Mouse (Mus musculus) thymus, adult 2 months (tissue): ENCODE measurements around the gene Tnrc6b. TPM values are rescaled to one million over a fixed set of nuclear protein-coding genes. Genes with fewer than 3 reads are reported as not detected.
A peak's percentile ranks its signal among the peaks of the same experiment; 100 is the strongest.

Experiments
- DNase-seq: peaks from one replicate; pipeline ENCODE4 v3.0.0; 2021
- H3K27ac ChIP-seq: fragments of 200-500 bp; 2 replicates; pipeline ENCODE4 v1.5.1; 2012; ENCODE audit warnings: low read length, control low read depth; ENCODE audit not compliant: control insufficient read depth, insufficient read depth
- H3K27me3 ChIP-seq: fragments of 200-500 bp; 2 replicates; pipeline ENCODE4 v1.6.1; 2012; ENCODE audit warnings: mild to moderate bottlenecking, low read length, moderate library complexity, mixed read lengths; ENCODE audit not compliant: control insufficient read depth, insufficient read depth
- H3K36me3 ChIP-seq: fragments of 200-500 bp; 2 replicates; pipeline ENCODE4 v1.6.1; 2012; ENCODE audit warnings: mild to moderate bottlenecking, low read length, moderate library complexity; ENCODE audit not compliant: control insufficient read depth, insufficient read depth
- H3K4me1 ChIP-seq: fragments of 200-500 bp; replicated peaks from 2 replicates; pipeline ENCODE4 v1.6.1; 2012; ENCODE audit warnings: low read length; ENCODE audit not compliant: control insufficient read depth, insufficient read depth
- H3K4me3 ChIP-seq: fragments of 200-500 bp; 2 replicates; pipeline ENCODE4 v1.5.1; 2012; ENCODE audit warnings: mild to moderate bottlenecking, low read length, control low read depth, moderate library complexity; ENCODE audit not compliant: control insufficient read depth, insufficient read depth
- CTCF ChIP-seq: fragments of 200-500 bp; IDR thresholded peaks from 2 replicates; pipeline ENCODE4 v1.5.1; 2012; ENCODE audit warnings: mild to moderate bottlenecking, control low read depth, low read length, moderate library complexity, borderline replicate concordance; ENCODE audit not compliant: control insufficient read depth, poor library complexity, insufficient read depth; ENCODE audit errors: extremely low read depth
- POLR2A ChIP-seq: fragments of 200-500 bp; IDR thresholded peaks from 2 replicates; pipeline ENCODE4 v1.6.1; 2012; ENCODE audit warnings: mild to moderate bottlenecking, low read length, control low read depth, moderate library complexity; ENCODE audit not compliant: control insufficient read depth, poor library complexity, insufficient read depth; ENCODE audit errors: extremely low read depth
- WGBS: fragments of 180-500 bp; shearing (Covaris S2); methylation state at CpG from one replicate; pipeline ENCODE4 v1.1.7; 2018; 5-methylcytosine and 5-hydroxymethylcytosine counted together
- polyA plus RNA-seq: library from polyadenylated mRNA; depleted of rRNA; stranded (reverse); fragments of >200 nt; gene quantifications from 2 replicates; pipeline ENCODE4 v1.2.3, GENCODE M21; 2012

Gene Tnrc6b
- polyA plus RNA-seq, 1 experiment: 57.9 TPM

DNA sequence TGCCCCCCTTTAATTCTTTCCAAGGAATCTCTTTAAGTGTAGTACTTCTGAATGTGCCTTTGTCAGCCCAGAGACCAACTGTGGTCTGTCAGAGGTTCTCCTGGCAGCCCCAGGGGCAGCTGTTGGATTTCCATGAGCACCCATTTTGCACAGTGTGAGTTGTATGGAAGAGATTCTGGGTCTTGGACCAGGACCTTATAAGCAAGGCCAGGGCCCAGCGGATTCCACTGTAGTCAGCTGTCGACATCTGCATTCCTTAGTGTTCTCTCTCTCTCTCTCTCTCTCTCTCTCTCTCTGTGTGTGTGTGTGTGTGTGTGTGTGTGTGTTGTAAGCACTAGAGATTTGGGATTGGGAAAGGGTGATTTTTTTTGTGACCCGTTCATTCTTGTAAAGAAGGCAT is 225.6 kb downstream of the Tnrc6b start:
- Histone ChIP-seq H3K4me3 (no peak overlapping the region), H3K27me3 (no peaks in the 10 kb centered on the region), H3K27ac (no peak overlapping the region; the same call in 1 of the 2 replicates), H3K36me3 (no peaks in the 10 kb centered on the region), H3K4me1 (peaks cover 52% of the 10 kb centered on the region)
- DNase-seq: no peak
- WGBS: 86% methylated on average over 3 of the region's 3 CpGs
- no peak for TF ChIP-seq POLR2A
- TF ChIP-seq CTCF: no peak

- Histone ChIP-seq H3K4me1 (peaks cover 41% of the 10 kb centered on the region), H3K4me3 (no peak overlapping the region), H3K27me3 (no peaks in the 10 kb centered on the region), H3K27ac (no peak overlapping the region), H3K36me3 (no peaks in the 10 kb centered on the region)
- no peak for TF ChIP-seq CTCF
- TF ChIP-seq POLR2A: no peak
- no peak for DNase-seq
- 71% methylated on average over 4 of the region's 4 CpGs for WGBS
Measured at GRCm38 (mm10) chr15:80938615-80939014, 227.5 kb downstream of the Tnrc6b start.

DNA sequence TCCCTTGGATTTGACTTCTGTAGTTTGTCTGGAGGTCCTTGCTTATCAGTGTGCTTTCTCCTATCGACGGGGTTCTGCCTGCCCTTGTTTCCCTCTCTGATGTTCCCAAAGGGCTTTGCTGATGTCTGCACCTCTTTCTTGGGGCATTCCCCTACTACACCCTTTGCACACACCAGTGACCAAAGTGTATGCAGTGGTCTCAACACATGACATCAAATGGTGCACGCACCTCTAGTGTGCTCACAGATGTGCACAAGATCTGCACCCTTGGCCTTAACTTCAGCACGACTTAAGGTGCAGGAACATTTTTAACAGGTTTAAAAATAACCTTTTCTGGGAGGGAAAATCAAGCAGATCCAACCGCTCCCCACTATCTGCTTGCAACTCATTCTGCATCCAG is 228.3 kb downstream of the Tnrc6b start:
- Histone ChIP-seq H3K4me1 (peaks cover 35% of the 10 kb centered on the region), H3K36me3 (no peaks in the 10 kb centered on the region), H3K4me3 (no peak overlapping the region), H3K27me3 (no peaks in the 10 kb centered on the region), H3K27ac (peak overlapping the region; percentile 4; the same call in 1 of the 2 replicates)
- 93% methylated on average over 5 of the region's 5 CpGs for WGBS
- no peak for DNase-seq
- no peak for TF ChIP-seq POLR2A
- TF ChIP-seq CTCF: no peak

GRCm38 (mm10) chr15:80941468-80942040 is 230.4 kb downstream of the Tnrc6b start:
- Histone ChIP-seq H3K4me1 (peaks cover 21% of the 10 kb centered on the region), H3K36me3 (no peaks in the 10 kb centered on the region), H3K27me3 (no peaks in the 10 kb centered on the region), H3K27ac (peak overlapping the region; percentile 72), H3K4me3 (no peak overlapping the region)
- 74% methylated on average over 6 of the region's 6 CpGs for WGBS
- TF ChIP-seq POLR2A: no peak
- TF ChIP-seq CTCF: no peak
- no peak for DNase-seq

DNA sequence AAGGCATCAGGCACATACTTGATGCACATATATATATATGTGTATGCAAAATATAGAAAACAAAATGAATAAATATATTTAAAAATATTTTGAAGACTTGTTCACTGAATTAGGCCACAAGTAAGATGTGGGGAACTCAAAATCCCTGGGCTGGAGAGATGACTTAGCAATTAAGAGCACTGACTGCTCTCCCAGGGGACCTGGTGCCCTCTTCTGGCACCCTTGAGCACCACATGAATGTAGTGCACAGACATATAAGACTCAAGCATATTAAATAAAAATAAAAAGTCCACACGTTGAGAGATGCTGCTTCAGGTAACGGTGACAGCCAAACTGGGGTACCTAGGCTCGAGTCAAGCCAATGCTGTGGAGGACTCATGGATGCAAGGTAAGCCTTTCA is 234.7 kb downstream of the Tnrc6b start:
- Histone ChIP-seq H3K36me3 (no peaks in the 10 kb centered on the region), H3K27ac (no peak overlapping the region), H3K4me3 (no peak overlapping the region), H3K4me1 (peaks cover 16% of the 10 kb centered on the region), H3K27me3 (no peaks in the 10 kb centered on the region)
- TF ChIP-seq POLR2A: no peak
- no peak for TF ChIP-seq CTCF
- WGBS: 22% methylated on average over 3 of the region's 3 CpGs
- DNase-seq: peak; percentile 71

- peak; percentile 82 for DNase-seq
- H3K27me3 ChIP-seq: no peaks in the 10 kb centered on the region
- H3K36me3 ChIP-seq: peaks cover 15% of the 10 kb centered on the region
- peak within 1 kb of the TSS; percentile 87 for H3K4me3 ChIP-seq
- H3K27ac ChIP-seq: peak within 1 kb of the TSS; percentile 72; the same call in 1 of the 2 replicates
- under 1% methylated on average over 63 of the region's 63 CpGs for WGBS
- TF ChIP-seq CTCF (peak; percentile 98), POLR2A (peak; percentile 46; the same call in 1 of the 2 replicates)
- H3K4me1 ChIP-seq: peaks cover 9% of the 10 kb centered on the region
Measured at GRCm38 (mm10) chr15:80948145-80949135, 237.3 kb downstream of the Tnrc6b start, which contains the start of gene Adsl. Gene Adsl (plus strand): TSS chr15:80948490.

- TF ChIP-seq CTCF: no peak
- no peak for TF ChIP-seq POLR2A
- Histone ChIP-seq H3K4me3 (no peak overlapping the region), H3K36me3 (peaks cover 25% of the 10 kb centered on the region), H3K27ac (no peak overlapping the region), H3K27me3 (no peaks in the 10 kb centered on the region), H3K4me1 (peaks cover 9% of the 10 kb centered on the region)
- no peak for DNase-seq
- WGBS: 31% methylated on average over 4 of the region's 4 CpGs
Measured at GRCm38 (mm10) chr15:80949431-80949830, 238.3 kb downstream of the Tnrc6b start.
